Mouse (Mus musculus) embryonic fibroblast, embryonic 13.5 days (primary cell): ENCODE results near the gene Acbd6.

ENCODE experiments used
- CTCF ChIP-seq: IDR thresholded peaks from 2 replicates; pipeline ENCODE4 v1.5.1; 2011; ENCODE audit warnings: mild to moderate bottlenecking, control low read depth, low read length, moderate library complexity, borderline replicate concordance; ENCODE audit not compliant: insufficient read depth
- POLR2A ChIP-seq: IDR thresholded peaks from 2 replicates; pipeline ENCODE4 v1.6.1; 2011; ENCODE audit warnings: low read depth, mild to moderate bottlenecking, control low read depth, low read length, moderate library complexity

GRCm38 (mm10) chr1:155645816-155646215, 87.9 kb downstream of the Acbd6 start:
- TF ChIP-seq CTCF (no peak), POLR2A (no peak)
